Mouse (Mus musculus) ES-CJ7 (cell line): ENCODE results near the gene Zfp365.

Experiments used
- DNase-seq: peaks from one replicate; pipeline ENCODE4 v3.0.0; 2011; ENCODE audit warnings: low read depth, low spot score

Gene Zfp365

DNA sequence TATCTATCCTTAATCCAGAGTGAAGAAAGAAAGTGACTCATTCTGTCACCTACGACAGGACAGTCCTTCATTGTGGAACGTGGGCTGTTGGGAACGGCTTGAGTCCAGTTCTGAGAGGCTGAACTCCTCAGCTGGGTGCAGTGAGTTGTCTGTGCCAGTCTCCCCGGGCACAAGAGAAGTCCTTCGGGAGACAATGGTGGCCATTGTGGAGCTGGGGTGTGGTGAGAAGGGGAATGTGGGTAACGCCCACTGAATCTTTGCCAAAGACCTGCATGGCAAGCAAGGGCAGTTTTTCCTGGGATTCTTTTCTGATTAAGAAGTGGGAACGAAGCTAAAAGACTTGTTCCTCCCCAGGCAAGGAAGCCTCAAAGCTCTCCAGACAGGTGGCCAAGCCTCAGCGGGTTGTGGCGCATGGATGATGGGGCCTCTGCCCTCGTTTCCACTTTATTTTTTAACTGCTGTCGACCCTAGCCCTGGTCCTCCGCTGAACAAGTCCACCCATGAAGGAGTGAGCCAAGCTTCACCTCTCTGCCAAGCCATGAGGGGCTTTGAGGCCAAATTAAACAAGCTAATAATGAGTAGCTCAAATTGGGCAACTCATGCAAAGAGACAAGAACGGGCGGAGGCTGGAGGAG is 66.3 kb downstream of the Zfp365 start:
- peak; percentile 16 for DNase-seq

DNA sequence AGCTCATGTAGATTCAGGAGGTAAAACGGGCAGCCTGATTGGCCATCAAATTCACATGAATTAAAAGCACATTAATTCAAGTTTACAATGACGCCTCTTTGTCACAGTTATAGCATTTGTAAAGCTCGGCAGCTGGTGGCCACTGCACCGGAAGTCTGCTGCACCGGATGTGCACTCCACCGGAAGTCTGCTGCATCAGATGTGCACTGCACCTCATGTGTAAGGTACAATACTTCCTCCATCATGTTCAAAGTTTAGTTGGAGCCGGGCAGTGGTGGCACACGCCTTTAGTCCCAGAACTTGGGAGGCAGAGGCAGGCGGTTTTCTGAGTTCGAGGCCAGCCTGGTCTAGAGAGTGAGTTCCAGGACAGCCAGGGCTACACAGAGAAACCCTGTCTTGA is 70.9 kb downstream of the Zfp365 start:
- no peak for DNase-seq

DNA sequence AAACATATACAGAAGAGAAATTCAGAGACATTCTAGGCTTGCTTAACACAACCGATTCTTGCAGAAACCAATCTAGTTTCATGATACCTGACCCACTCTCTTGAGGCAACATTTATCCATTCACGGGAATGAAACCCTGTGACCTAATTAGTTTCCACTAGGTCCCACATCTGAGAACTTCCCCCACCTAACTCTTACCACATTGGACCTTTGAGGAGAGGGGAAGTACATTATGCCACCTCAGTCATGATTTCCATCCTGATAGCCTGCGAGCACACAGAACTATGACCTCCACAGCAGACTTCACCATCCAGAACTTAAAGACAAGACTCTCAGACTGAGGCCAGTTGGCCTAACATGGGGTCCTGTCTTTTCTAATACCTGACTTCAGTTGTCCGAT is 71.7 kb downstream of the Zfp365 start:
- DNase-seq: no peak

DNA sequence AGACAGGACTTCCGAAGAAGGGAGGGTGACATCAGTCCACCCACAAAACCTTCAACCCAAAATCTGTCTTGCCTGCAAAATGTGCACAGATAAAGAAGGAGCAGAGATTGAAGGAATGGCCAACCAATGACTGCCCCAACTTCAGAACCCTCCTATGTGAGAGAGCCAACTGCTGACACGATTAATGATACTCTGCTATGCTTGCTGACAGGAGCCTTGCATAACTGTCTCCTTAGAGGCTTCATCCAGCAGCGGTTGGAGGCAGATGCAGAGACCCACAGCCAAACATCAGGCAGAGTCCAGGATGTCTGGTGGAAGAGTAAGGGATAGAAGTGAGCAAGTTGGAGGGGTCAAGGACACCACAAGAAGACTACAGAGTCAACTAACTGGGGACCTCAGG is 73.3 kb downstream of the Zfp365 start:
- no peak for DNase-seq

DNA sequence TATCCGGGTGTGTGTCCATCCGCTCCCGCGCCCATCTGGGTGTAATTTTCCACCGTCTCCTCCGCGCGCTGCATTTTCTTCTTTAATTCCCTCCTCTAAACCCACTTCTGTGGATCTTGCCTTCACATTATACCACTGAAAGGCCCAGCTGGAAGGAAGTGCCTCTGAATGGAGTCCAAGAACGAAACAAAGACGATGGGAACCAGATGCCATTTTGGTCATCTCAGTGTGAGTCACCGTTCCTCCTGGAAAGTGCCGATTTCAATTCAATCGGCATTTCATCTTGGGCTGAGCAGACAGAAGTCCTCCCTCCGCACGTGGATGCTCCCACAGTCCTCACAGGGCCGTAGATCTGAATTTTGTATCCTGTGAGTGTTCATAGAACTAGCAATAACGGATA is 76.0 kb downstream of the Zfp365 start:
- DNase-seq: no peak
